Mouse (Mus musculus): Measurements from ENCODE around the gene Igf2bp2.

Igf2bp2 gene

DNA sequence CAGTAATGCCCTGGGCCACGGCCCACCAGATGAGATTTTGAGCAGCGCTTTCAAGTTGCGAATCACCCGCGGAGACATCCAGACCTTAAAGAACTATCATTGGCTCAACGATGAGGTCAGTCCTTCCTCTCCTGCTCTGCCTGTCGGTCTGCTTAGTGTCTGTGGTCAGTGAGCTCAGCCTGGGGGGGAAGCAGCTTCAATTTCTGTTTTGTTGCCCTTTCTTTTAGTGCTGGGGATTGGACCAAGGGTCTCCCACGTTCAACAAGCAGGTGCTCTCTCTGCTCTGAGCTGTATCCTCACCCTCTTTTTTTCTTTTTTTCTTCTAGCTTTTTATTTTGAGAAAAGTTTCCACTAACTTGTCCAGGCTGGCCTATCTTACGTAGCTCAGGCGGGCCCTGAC is 124.5 kb downstream of the Igf2bp2 start:
- no peak for DNase-seq (ENCODE audit: low spot score)

DNA sequence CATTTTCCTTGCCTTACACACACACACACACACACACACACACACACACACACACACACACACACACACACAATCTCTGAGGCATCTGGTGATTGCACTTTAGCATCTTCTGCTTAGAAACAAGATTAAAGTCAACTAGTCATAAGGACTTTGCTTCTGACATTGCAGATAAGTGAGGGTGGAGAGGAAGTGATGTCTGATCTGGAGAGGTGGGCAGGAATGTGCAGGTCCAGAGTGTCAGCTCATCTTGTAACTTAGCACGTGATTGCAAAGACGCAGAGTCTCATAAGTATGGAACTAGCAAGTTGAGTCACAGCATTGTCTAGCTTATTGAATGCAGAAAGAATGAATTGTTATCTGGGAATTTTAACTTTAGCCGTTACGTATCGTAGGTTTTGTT is 135.6 kb downstream of the Igf2bp2 start:
- DNase-seq (ENCODE audit: low spot score) = peak; percentile 64

DNA sequence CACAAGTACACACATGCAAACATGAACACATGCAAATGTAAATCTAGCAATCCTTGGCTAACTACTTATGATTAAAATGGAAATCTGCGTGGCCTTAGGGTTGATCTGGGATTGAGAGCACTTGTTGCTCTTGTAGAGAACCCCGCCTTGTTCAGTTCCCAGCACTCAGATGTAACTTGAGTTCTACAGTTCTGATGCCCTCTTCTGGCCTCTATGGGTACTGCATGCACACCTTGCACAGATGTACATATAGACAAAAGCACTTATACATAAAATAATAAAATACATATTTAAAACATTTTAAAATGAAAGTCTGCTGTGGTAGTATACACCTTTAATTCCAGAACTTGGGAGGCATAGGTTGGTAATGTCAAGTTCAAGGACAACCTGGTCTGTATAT is 141.0 kb downstream of the Igf2bp2 start:
- no peak for DNase-seq (ENCODE audit: low spot score)

GRCm38 (mm10) chr16:22015569-22015968 is 147.5 kb downstream of the Igf2bp2 start:
- DNase-seq (ENCODE audit: low spot score) = no peak

GRCm38 (mm10) chr16:22009596-22009995 is 153.5 kb downstream of the Igf2bp2 start:
- DNase-seq (ENCODE audit: low spot score) = no peak

- peak; percentile 100 for DNase-seq (ENCODE audit: low spot score)
Observed at GRCm38 (mm10) chr16:22009099-22009584, 154.0 kb downstream of the Igf2bp2 start, which contains the start of gene Senp2. TSS of gene Senp2 (plus strand) at chr16:22009484.

Data from yolk sac, embryonic 10.5 days (tissue).